Mouse (Mus musculus) left cerebral cortex, postnatal 14 days (tissue): ENCODE results near the gene Enox1. TPM values are rescaled to one million over a fixed set of nuclear protein-coding genes. Genes with fewer than 3 reads are reported as not detected.

ENCODE experiments used
- DNase-seq, 2 experiments: peaks; one replicate each; pipeline ENCODE4 v3.0.0; 2021 to 2022; ENCODE audit warnings: low spot score in 2 of 2, mixed read lengths in 1 of 2
- intact Hi-C: fragments of 180-260 bp; cut with DNase I; formaldehyde crosslinking; loops from one replicate; pipeline ENCODE4 v1.15.1; 2025
- total RNA-seq, 2 experiments: library from RNA; stranded (reverse); gene quantifications; 2 replicates each; pipeline ENCODE4 v1.2.3; 2021

The Enox1 gene
- total RNA-seq, 2 experiments from 2014 or later: 50.6 to 51.7 TPM

- intact Hi-C loops: no loop called here
- no peak for DNase-seq
These were observed 476.1 kb downstream of the Enox1 start for GRCm38 (mm10) chr14:77632466-77633171.

- intact Hi-C loops: no loop called here
- no peak for DNase-seq
These were observed 476.6 kb downstream of the Enox1 start for GRCm38 (mm10) chr14:77633172-77633542.

GRCm38 (mm10) chr14:77636931-77637330 is 480.4 kb downstream of the Enox1 start:
- DNase-seq: peak; percentile 33 to 58
- intact Hi-C loops: no loop called here

GRCm38 (mm10) chr14:77638148-77638547 is 481.6 kb downstream of the Enox1 start:
- DNase-seq: no peak
- intact Hi-C loops: no loop called here

GRCm38 (mm10) chr14:77638616-77639015 is 482.1 kb downstream of the Enox1 start:
- DNase-seq: no peak
- intact Hi-C loops: no loop called here

- DNase-seq: no peak
- intact Hi-C loops: no loop called here
These were observed 483.0 kb downstream of the Enox1 start for GRCm38 (mm10) chr14:77639586-77639985.

- intact Hi-C loops: no loop called here
- no peak for DNase-seq
These were observed 485.8 kb downstream of the Enox1 start for GRCm38 (mm10) chr14:77642314-77642713.

GRCm38 (mm10) chr14:77646196-77646595 is 489.6 kb downstream of the Enox1 start:
- intact Hi-C loops: no loop called here
- DNase-seq: no peak

GRCm38 (mm10) chr14:77647017-77647416 is 490.5 kb downstream of the Enox1 start:
- DNase-seq: peak; percentile 47 to 48
- intact Hi-C loops: no loop called here

GRCm38 (mm10) chr14:77648305-77648704 is 491.7 kb downstream of the Enox1 start:
- DNase-seq: no peak
- intact Hi-C loops: no loop called here

- intact Hi-C loops: no loop called here
- DNase-seq: no peak
These were observed 502.2 kb downstream of the Enox1 start for GRCm38 (mm10) chr14:77658739-77659138.

- intact Hi-C loops: no loop called here
- DNase-seq: no peak
These were observed 505.7 kb downstream of the Enox1 start for GRCm38 (mm10) chr14:77662273-77662672.

GRCm38 (mm10) chr14:77662994-77663393 is 506.4 kb downstream of the Enox1 start:
- no peak for DNase-seq
- intact Hi-C loops: no loop called here

- no peak for DNase-seq
- intact Hi-C loops: no loop called here
These were observed 511.5 kb downstream of the Enox1 start for GRCm38 (mm10) chr14:77668096-77668495.

- intact Hi-C loops: no loop called here
- DNase-seq: no peak
These were observed 512.9 kb downstream of the Enox1 start for GRCm38 (mm10) chr14:77669494-77669893.

- DNase-seq: no peak
- intact Hi-C loops: no loop called here
These were observed 514.4 kb downstream of the Enox1 start for GRCm38 (mm10) chr14:77670945-77671344.

GRCm38 (mm10) chr14:77671961-77672360 is 515.4 kb downstream of the Enox1 start:
- DNase-seq: no peak
- intact Hi-C loops: no loop called here

GRCm38 (mm10) chr14:77673138-77673537 is 516.6 kb downstream of the Enox1 start:
- intact Hi-C loops: no loop called here
- no peak for DNase-seq

GRCm38 (mm10) chr14:77677951-77678350 is 521.4 kb downstream of the Enox1 start:
- intact Hi-C loops: no loop called here
- DNase-seq: no peak

- intact Hi-C loops: no loop called here
These were observed 523.3 kb downstream of the Enox1 start for GRCm38 (mm10) chr14:77679877-77680276.

GRCm38 (mm10) chr14:77682888-77683555 is 526.5 kb downstream of the Enox1 start:
- DNase-seq: no peak
- intact Hi-C loops: no loop called here

More at GRCm38 (mm10) chr14:77679877-77680276, 523.3 kb downstream of the Enox1 start:
- no peak for DNase-seq
